Mouse (Mus musculus): Measurements from ENCODE around the gene Dgkb. TPM values are rescaled to one million over a fixed set of nuclear protein-coding genes. Genes with fewer than 3 reads are reported as not detected.

Gene Dgkb
- polyA plus RNA-seq, 1 experiment from 2014 or later, result 0.71 TPM

GRCm38 (mm10) chr12:37978498-37979187 lies 161.1 kb downstream of the Dgkb start:
- Histone ChIP-seq H3K27me3 (ENCODE audit: control insufficient read depth, insufficient read depth, low read length) (no peaks in the 10 kb centered on the region), H3K4me3 (ENCODE audit: low read depth, low read length) (no peak overlapping the region), H3K27ac (ENCODE audit: low read depth, low read length) (no peak overlapping the region), H3K9ac (ENCODE audit: low read length) (no peak overlapping the region), H3K9me3 (ENCODE audit: control insufficient read depth, low read length) (no peaks in the 10 kb centered on the region), H3K36me3 (ENCODE audit: control insufficient read depth, insufficient read depth, low read length) (no peaks in the 10 kb centered on the region), H3K4me2 (no peak overlapping the region), H3K4me1 (ENCODE audit: control insufficient read depth, insufficient read depth, low read length) (no peaks in the 10 kb centered on the region)
- ATAC-seq (ENCODE audit: low FRiP score), result no peak
- no peak for DNase-seq (ENCODE audit: low spot score, missing footprints)
- 37% methylated on average over 2 of the region's 2 CpGs for WGBS

- ATAC-seq (ENCODE audit: low FRiP score) (no peak), DNase-seq (ENCODE audit: low spot score, missing footprints) (no peak)
- no peaks in the 10 kb centered on the region for H3K36me3 ChIP-seq (ENCODE audit: control insufficient read depth, insufficient read depth, low read length)
- WGBS, result 77% methylated on average over 1 of the region's 1 CpGs
- no peak overlapping the region for H3K4me3 ChIP-seq (ENCODE audit: low read depth, low read length)
- no peaks in the 10 kb centered on the region for H3K4me1 ChIP-seq (ENCODE audit: control insufficient read depth, insufficient read depth, low read length)
- H3K27me3 ChIP-seq (ENCODE audit: control insufficient read depth, insufficient read depth, low read length), result no peaks in the 10 kb centered on the region
- H3K9ac ChIP-seq (ENCODE audit: low read length), result no peak overlapping the region
- H3K27ac ChIP-seq (ENCODE audit: low read depth, low read length), result no peak overlapping the region
- no peak overlapping the region for H3K4me2 ChIP-seq
- no peaks in the 10 kb centered on the region for H3K9me3 ChIP-seq (ENCODE audit: control insufficient read depth, low read length)
Observed at GRCm38 (mm10) chr12:37985352-37985751, 167.8 kb downstream of the Dgkb start.

- H3K9me3 ChIP-seq (ENCODE audit: control insufficient read depth, low read length), result no peaks in the 10 kb centered on the region
- H3K27me3 ChIP-seq (ENCODE audit: control insufficient read depth, insufficient read depth, low read length), result no peaks in the 10 kb centered on the region
- DNase-seq (ENCODE audit: low spot score, missing footprints) (no peak), ATAC-seq (ENCODE audit: low FRiP score) (no peak)
- no peaks in the 10 kb centered on the region for H3K36me3 ChIP-seq (ENCODE audit: control insufficient read depth, insufficient read depth, low read length)
- no peaks in the 10 kb centered on the region for H3K4me1 ChIP-seq (ENCODE audit: control insufficient read depth, insufficient read depth, low read length)
- no peak overlapping the region for H3K9ac ChIP-seq (ENCODE audit: low read length)
- WGBS, result 63% methylated on average over 1 of the region's 1 CpGs
- H3K4me2 ChIP-seq, result no peak overlapping the region
- no peak overlapping the region for H3K4me3 ChIP-seq (ENCODE audit: low read depth, low read length)
- no peak overlapping the region for H3K27ac ChIP-seq (ENCODE audit: low read depth, low read length)
Observed at GRCm38 (mm10) chr12:37988066-37988591, 170.6 kb downstream of the Dgkb start.

- no peak overlapping the region for H3K9ac ChIP-seq (ENCODE audit: low read length)
- ATAC-seq (ENCODE audit: low FRiP score) (no peak), DNase-seq (ENCODE audit: low spot score, missing footprints) (no peak)
- no peaks in the 10 kb centered on the region for H3K36me3 ChIP-seq (ENCODE audit: control insufficient read depth, insufficient read depth, low read length)
- no peak overlapping the region for H3K4me2 ChIP-seq
- no peaks in the 10 kb centered on the region for H3K27me3 ChIP-seq (ENCODE audit: control insufficient read depth, insufficient read depth, low read length)
- WGBS, result 87% methylated on average over 1 of the region's 1 CpGs
- no peak overlapping the region for H3K4me3 ChIP-seq (ENCODE audit: low read depth, low read length)
- H3K9me3 ChIP-seq (ENCODE audit: control insufficient read depth, low read length), result no peaks in the 10 kb centered on the region
- no peak overlapping the region for H3K27ac ChIP-seq (ENCODE audit: low read depth, low read length)
- no peaks in the 10 kb centered on the region for H3K4me1 ChIP-seq (ENCODE audit: control insufficient read depth, insufficient read depth, low read length)
Observed at GRCm38 (mm10) chr12:37993221-37993620, 175.7 kb downstream of the Dgkb start.

GRCm38 (mm10) chr12:37996417-37996946 lies 179.0 kb downstream of the Dgkb start:
- no peak overlapping the region for H3K27ac ChIP-seq (ENCODE audit: low read depth, low read length)
- no peaks in the 10 kb centered on the region for H3K4me1 ChIP-seq (ENCODE audit: control insufficient read depth, insufficient read depth, low read length)
- H3K36me3 ChIP-seq (ENCODE audit: control insufficient read depth, insufficient read depth, low read length), result no peaks in the 10 kb centered on the region
- ATAC-seq (ENCODE audit: low FRiP score) (no peak), DNase-seq (ENCODE audit: low spot score, missing footprints) (no peak)
- no peaks in the 10 kb centered on the region for H3K27me3 ChIP-seq (ENCODE audit: control insufficient read depth, insufficient read depth, low read length)
- WGBS, result 95% methylated on average over 6 of the region's 6 CpGs
- H3K4me2 ChIP-seq, result no peak overlapping the region
- H3K9me3 ChIP-seq (ENCODE audit: control insufficient read depth, low read length), result no peaks in the 10 kb centered on the region
- H3K9ac ChIP-seq (ENCODE audit: low read length), result no peak overlapping the region
- no peak overlapping the region for H3K4me3 ChIP-seq (ENCODE audit: low read depth, low read length)

GRCm38 (mm10) chr12:38017674-38018073 lies 200.1 kb downstream of the Dgkb start:
- H3K4me1 ChIP-seq (ENCODE audit: control insufficient read depth, insufficient read depth, low read length), result no peaks in the 10 kb centered on the region
- H3K4me3 ChIP-seq (ENCODE audit: low read depth, low read length), result no peak overlapping the region
- H3K36me3 ChIP-seq (ENCODE audit: control insufficient read depth, insufficient read depth, low read length), result no peaks in the 10 kb centered on the region
- H3K27me3 ChIP-seq (ENCODE audit: control insufficient read depth, insufficient read depth, low read length), result no peaks in the 10 kb centered on the region
- 91% methylated on average over 4 of the region's 4 CpGs for WGBS
- no peak overlapping the region for H3K27ac ChIP-seq (ENCODE audit: low read depth, low read length)
- ATAC-seq (ENCODE audit: low FRiP score), result no peak
- no peak overlapping the region for H3K9ac ChIP-seq (ENCODE audit: low read length)
- H3K4me2 ChIP-seq, result no peak overlapping the region
- H3K9me3 ChIP-seq (ENCODE audit: control insufficient read depth, low read length), result no peaks in the 10 kb centered on the region
- DNase-seq (ENCODE audit: low spot score, missing footprints), result no peak

GRCm38 (mm10) chr12:38047256-38047655 lies 229.7 kb downstream of the Dgkb start:
- WGBS, result 89% methylated on average over 5 of the region's 5 CpGs
- H3K27ac ChIP-seq (ENCODE audit: low read depth, low read length), result no peak overlapping the region
- ATAC-seq (ENCODE audit: low FRiP score), result no peak

GRCm38 (mm10) chr12:38088224-38088623 lies 270.7 kb downstream of the Dgkb start:
- Histone ChIP-seq H3K9me3 (ENCODE audit: control insufficient read depth, low read length) (no peaks in the 10 kb centered on the region), H3K36me3 (ENCODE audit: control insufficient read depth, insufficient read depth, low read length) (no peaks in the 10 kb centered on the region), H3K4me1 (ENCODE audit: control insufficient read depth, insufficient read depth, low read length) (no peaks in the 10 kb centered on the region), H3K4me3 (ENCODE audit: low read depth, low read length) (no peak overlapping the region), H3K9ac (ENCODE audit: low read length) (no peak overlapping the region), H3K27me3 (ENCODE audit: control insufficient read depth, insufficient read depth, low read length) (no peaks in the 10 kb centered on the region), H3K4me2 (no peak overlapping the region), H3K27ac (ENCODE audit: low read depth, low read length) (no peak overlapping the region)
- ATAC-seq (ENCODE audit: low FRiP score) (no peak), DNase-seq (ENCODE audit: low spot score, missing footprints) (no peak)
- 89% methylated on average over 3 of the region's 3 CpGs for WGBS

More at GRCm38 (mm10) chr12:38047256-38047655, 229.7 kb downstream of the Dgkb start:
- Histone ChIP-seq H3K4me1 (ENCODE audit: control insufficient read depth, insufficient read depth, low read length) (no peaks in the 10 kb centered on the region), H3K4me2 (no peak overlapping the region), H3K4me3 (ENCODE audit: low read depth, low read length) (no peak overlapping the region), H3K9me3 (ENCODE audit: control insufficient read depth, low read length) (no peaks in the 10 kb centered on the region), H3K9ac (ENCODE audit: low read length) (no peak overlapping the region), H3K36me3 (ENCODE audit: control insufficient read depth, insufficient read depth, low read length) (no peaks in the 10 kb centered on the region), H3K27me3 (ENCODE audit: control insufficient read depth, insufficient read depth, low read length) (no peaks in the 10 kb centered on the region)
- no peak for DNase-seq (ENCODE audit: low spot score, missing footprints)

GRCm38 (mm10) chr12:38111928-38112327 lies 294.4 kb downstream of the Dgkb start:
- Histone ChIP-seq H3K9me3 (ENCODE audit: control insufficient read depth, low read length) (no peaks in the 10 kb centered on the region), H3K4me3 (ENCODE audit: low read depth, low read length) (no peak overlapping the region), H3K4me2 (no peak overlapping the region), H3K27me3 (ENCODE audit: control insufficient read depth, insufficient read depth, low read length) (no peaks in the 10 kb centered on the region), H3K9ac (ENCODE audit: low read length) (no peak overlapping the region), H3K36me3 (ENCODE audit: control insufficient read depth, insufficient read depth, low read length) (no peaks in the 10 kb centered on the region), H3K27ac (ENCODE audit: low read depth, low read length) (no peak overlapping the region), H3K4me1 (ENCODE audit: control insufficient read depth, insufficient read depth, low read length) (no peaks in the 10 kb centered on the region)
- no peak for DNase-seq (ENCODE audit: low spot score, missing footprints)
- ATAC-seq (ENCODE audit: low FRiP score), result no peak
- 85% methylated on average over 3 of the region's 3 CpGs for WGBS

Data from midbrain, embryonic 11.5 days (tissue).